Mouse (Mus musculus): ENCODE results near the gene Rflna. TPM values are rescaled to one million over a fixed set of nuclear protein-coding genes. Genes with fewer than 3 reads are reported as not detected.

Gene Rflna
- total RNA-seq, 2 experiments from 2014 or later: 2.0 to 2.1 TPM

- intact Hi-C loops (cut with DNase I): loop anchor here (10.0 kb wide), 1 partner anchor 213 kb away; no protein-coding TSS in a partner anchor
- DNase-seq: no peak
These were observed 49.2 kb downstream of the Rflna start for GRCm38 (mm10) chr5:125052237-125052602.

GRCm38 (mm10) chr5:125052603-125053488 lies 49.8 kb downstream of the Rflna start:
- intact Hi-C loops (cut with DNase I): loop anchor here (10.0 kb wide), 1 partner anchor 212 kb away; no protein-coding TSS in a partner anchor

GRCm38 (mm10) chr5:125053661-125054060 lies 50.6 kb downstream of the Rflna start:
- intact Hi-C loops (cut with DNase I): loop anchor here (10.0 kb wide), 1 partner anchor 211 kb away; no protein-coding TSS in a partner anchor
- DNase-seq: no peak

More at GRCm38 (mm10) chr5:125052603-125053488, 49.8 kb downstream of the Rflna start:
- DNase-seq: no peak

GRCm38 (mm10) chr5:125055901-125056300 lies 52.9 kb downstream of the Rflna start:
- intact Hi-C loops (cut with DNase I): loop anchor here (10.0 kb wide), 1 partner anchor 209 kb away; no protein-coding TSS in a partner anchor
- DNase-seq: no peak

- intact Hi-C loops (cut with DNase I): loop anchor here (10.0 kb wide), 1 partner anchor 208 kb away; no protein-coding TSS in a partner anchor
- no peak for DNase-seq
These were observed 53.3 kb downstream of the Rflna start for GRCm38 (mm10) chr5:125056331-125056695.

GRCm38 (mm10) chr5:125056696-125057554 lies 53.9 kb downstream of the Rflna start:
- no peak for DNase-seq

GRCm38 (mm10) chr5:125057555-125058266 lies 54.7 kb downstream of the Rflna start:
- intact Hi-C loops (cut with DNase I): loop anchor here (10.0 kb wide), 1 partner anchor 207 kb away; no protein-coding TSS in a partner anchor
- peak; percentile 58 for DNase-seq

More at GRCm38 (mm10) chr5:125056696-125057554, 53.9 kb downstream of the Rflna start:
- intact Hi-C loops (cut with DNase I): loop anchor here (10.0 kb wide), 1 partner anchor 208 kb away; no protein-coding TSS in a partner anchor

GRCm38 (mm10) chr5:125058267-125058668 lies 55.2 kb downstream of the Rflna start:
- DNase-seq: peak; percentile 88
- intact Hi-C loops (cut with DNase I): loop anchor here (10.0 kb wide), 1 partner anchor 207 kb away; no protein-coding TSS in a partner anchor

Other genes starting within 250 kb of the Rflna start
- gene Ccdc92, start 140.8 kb upstream of the Rflna start, total RNA-seq (2021): 10 to 100 TPM; 35.0 to 36.1 TPM
- gene Zfp664, start 140.5 kb upstream of the Rflna start, total RNA-seq (2021): 10 to 100 TPM; 49.3 to 53.4 TPM
- gene Ncor2, start 176.0 kb downstream of the Rflna start, total RNA-seq (2021): 100 to 1,000 TPM; 110 to 115 TPM

Data from left cerebral cortex, postnatal 4 days (tissue).